Mouse (Mus musculus): Measurements from ENCODE around the gene Tnfsfm13.
A peak's percentile ranks its signal among the peaks of the same experiment; 100 is the strongest.

DNA sequence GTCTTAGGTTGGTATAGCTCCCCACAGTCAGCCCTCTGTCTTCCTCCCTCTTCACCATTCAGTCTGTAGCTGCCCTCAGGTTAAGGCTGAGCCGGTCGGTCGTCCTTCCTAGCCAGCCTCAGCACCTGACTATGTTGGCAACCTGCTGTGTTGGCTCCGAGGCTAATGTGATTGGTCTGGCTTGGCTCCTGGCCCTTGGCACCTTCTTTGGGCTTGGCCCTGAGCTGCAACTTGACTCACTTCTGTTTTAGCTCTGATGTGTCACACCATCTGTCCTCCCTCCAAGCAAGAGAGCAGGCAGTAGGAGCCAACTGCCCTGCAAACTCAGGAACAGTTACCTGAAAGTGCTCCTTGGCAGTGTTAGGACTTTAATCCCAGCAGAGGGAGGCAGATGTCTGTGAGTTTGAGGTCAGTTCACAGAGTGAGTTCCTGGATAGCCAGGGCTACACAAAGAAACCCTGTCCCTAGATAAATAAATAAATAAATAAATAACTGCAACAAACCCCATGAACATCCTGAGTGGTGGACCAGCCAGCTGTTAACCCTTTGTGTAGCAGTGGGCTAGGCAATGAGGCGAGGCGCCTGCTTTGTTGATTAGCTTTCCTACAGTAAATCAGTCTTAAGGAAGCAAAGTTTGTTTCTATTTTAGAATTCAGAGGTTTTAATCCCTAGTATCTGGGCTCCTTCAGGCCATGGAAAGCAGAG is 11.0 kb upstream of the Tnfsfm13 start:
- TF ChIP-seq POLR2A (IDR thresholded peaks at IDR 0.05; ENCODE audit: insufficient read length, low read depth) (no peak), MAX (IDR thresholded peaks at IDR 0.05; ENCODE audit: low read depth) (no peak), POLR2AphosphoS2 (IDR thresholded peaks at IDR 0.05; ENCODE audit: insufficient read length, low read depth) (no peak), MYOD1 (IDR thresholded peaks at IDR 0.05; ENCODE audit: control insufficient read depth in 1 of 3, insufficient read length in 2 of 3, low read depth in 2 of 3) (no peak), SRF (IDR thresholded peaks at IDR 0.05; ENCODE audit: control insufficient read depth, insufficient read length, low read depth) (no peak), CEBPB (IDR thresholded peaks at IDR 0.05; ENCODE audit: insufficient read depth, poor library complexity, severe bottlenecking) (no peak), TCF12 (IDR thresholded peaks at IDR 0.05; ENCODE audit: insufficient read depth, poor library complexity, severe bottlenecking) (no peak), MYOG (IDR thresholded peaks at IDR 0.05; ENCODE audit: control insufficient read depth in 1 of 3, insufficient read depth in 1 of 3, insufficient read length in 2 of 3, low read depth in 2 of 3) (peak in 1 of 3 experiments; percentile 20), E2F4 (IDR thresholded peaks at IDR 0.05; ENCODE audit: insufficient read depth) (no peak), TCF3 (IDR thresholded peaks at IDR 0.05; ENCODE audit: insufficient read length, low read depth) (no peak), REST (IDR thresholded peaks at IDR 0.05; ENCODE audit: insufficient read depth, insufficient read length) (no peak)
